Mouse (Mus musculus) granulocyte monocyte progenitor cell, adult 5-6 weeks (primary cell): ENCODE measurements around the gene Il6st. TPM values are rescaled to one million over a fixed set of nuclear protein-coding genes. Genes with fewer than 3 reads are reported as not detected.

ENCODE experiments used
- ATAC-seq: replicated peaks from 2 replicates; pipeline ENCODE4 v1.8.0; 2016; ENCODE audit warnings: mild to moderate bottlenecking, moderate TSS enrichment, inconsistent platforms; ENCODE audit not compliant: poor library complexity, severe bottlenecking
- total RNA-seq, 2 experiments: library from RNA; stranded (forward) in 1 of 2; stranded (reverse) in 1 of 2; fragments of 200-712, 200-1000 nt in 1 of 2; fragments of >200 nt in 1 of 2; fragmentation: Nextera tagmentation in 1 of 2; gene quantifications; 2 replicates each; pipeline ENCODE4 v1.2.3; 2014 to 2017

The Il6st gene
- total RNA-seq, 2 experiments from 2014 or later = 29.1 to 47.5 TPM

GRCm38 (mm10) chr13:112479032-112479431 lies 15.2 kb downstream of the Il6st start:
- no peak for ATAC-seq

- no peak for ATAC-seq
Observed at GRCm38 (mm10) chr13:112479926-112480325, 16.1 kb downstream of the Il6st start.

GRCm38 (mm10) chr13:112482525-112482924 lies 18.7 kb downstream of the Il6st start:
- ATAC-seq = no peak

- no peak for ATAC-seq
Observed at GRCm38 (mm10) chr13:112483015-112483414, 19.1 kb downstream of the Il6st start.

GRCm38 (mm10) chr13:112486236-112486635 lies 22.4 kb downstream of the Il6st start:
- no peak for ATAC-seq

- no peak for ATAC-seq
Observed at GRCm38 (mm10) chr13:112486676-112487075, 22.8 kb downstream of the Il6st start.

- no peak for ATAC-seq
Observed at GRCm38 (mm10) chr13:112490036-112490435, 26.2 kb downstream of the Il6st start.

GRCm38 (mm10) chr13:112491636-112492284 lies 27.9 kb downstream of the Il6st start:
- ATAC-seq = no peak

- ATAC-seq = no peak
Observed at GRCm38 (mm10) chr13:112492285-112492678, 28.4 kb downstream of the Il6st start.

- ATAC-seq = no peak
Observed at GRCm38 (mm10) chr13:112494590-112494989, 30.7 kb downstream of the Il6st start.

GRCm38 (mm10) chr13:112500027-112500426 lies 36.2 kb downstream of the Il6st start:
- ATAC-seq = no peak

- ATAC-seq = no peak
Observed at GRCm38 (mm10) chr13:112500466-112500865, 36.6 kb downstream of the Il6st start.

- ATAC-seq = no peak
Observed at GRCm38 (mm10) chr13:112503846-112504245, 40.0 kb downstream of the Il6st start.

- no peak for ATAC-seq
Observed at GRCm38 (mm10) chr13:112505436-112505835, 41.6 kb downstream of the Il6st start.

- 0 out of 2 replicates have a peak, but pooled peaks have one; percentile 20 for ATAC-seq
Observed at GRCm38 (mm10) chr13:112506766-112507165, 42.9 kb downstream of the Il6st start.

GRCm38 (mm10) chr13:112507691-112508090 lies 43.8 kb downstream of the Il6st start:
- no peak for ATAC-seq

GRCm38 (mm10) chr13:112508487-112508886 lies 44.6 kb downstream of the Il6st start:
- no peak for ATAC-seq

GRCm38 (mm10) chr13:112509465-112509864 lies 45.6 kb downstream of the Il6st start:
- ATAC-seq = peak; percentile 71

- peak; percentile 72 for ATAC-seq
Observed at GRCm38 (mm10) chr13:112510437-112511212, 46.8 kb downstream of the Il6st start.

GRCm38 (mm10) chr13:112511261-112511660 lies 47.4 kb downstream of the Il6st start:
- no peak for ATAC-seq

- no peak for ATAC-seq
Observed at GRCm38 (mm10) chr13:112511810-112512209, 47.9 kb downstream of the Il6st start.

- ATAC-seq = no peak
Observed at GRCm38 (mm10) chr13:112512824-112513223, 49.0 kb downstream of the Il6st start.
